Mouse (Mus musculus): Measurements from ENCODE around the gene Krtap4-7.

- TF ChIP-seq CTCF (IDR thresholded peaks at IDR 0.05; ENCODE audit: low read depth) (no peak), EP300 (IDR thresholded peaks at IDR 0.05; ENCODE audit: low read depth) (no peak)
Measured at GRCm38 (mm10) chr11:99657051-99657450, 13.2 kb upstream of the Krtap4-7 start.

All from heart, postnatal 0 days (tissue).